Mouse (Mus musculus) kidney, embryonic 16.5 days (tissue): ENCODE measurements around the gene Cbfa2t2. TPM values are rescaled to one million over a fixed set of nuclear protein-coding genes. Genes with fewer than 3 reads are reported as not detected.

Experiments used
- ATAC-seq: fragments of 200-750 bp; cut with Nextera tagmentation; 2 replicates; pipeline ENCODE4 v1.8.0; 2017; ENCODE audit warnings: moderate TSS enrichment; ENCODE audit not compliant: low FRiP score, low TSS enrichment
- H3K27ac ChIP-seq: fragments of 300-500 bp; sonication (generic); 2 replicates; pipeline ENCODE4 v1.5.1; 2014; ENCODE audit warnings: low read length
- H3K27me3 ChIP-seq: fragments of 300-500 bp; sonication (generic); 2 replicates; pipeline ENCODE4 v1.6.1; 2014; ENCODE audit warnings: low read length, control low read depth, mixed read lengths; ENCODE audit not compliant: insufficient read depth
- H3K36me3 ChIP-seq: fragments of 300-500 bp; sonication (generic); 2 replicates; pipeline ENCODE4 v1.6.1; 2014; ENCODE audit warnings: low read length, control low read depth, mixed read lengths; ENCODE audit not compliant: insufficient read depth
- H3K4me1 ChIP-seq: fragments of 300-500 bp; sonication (generic); 2 replicates; pipeline ENCODE4 v1.6.1; 2014; ENCODE audit warnings: low read length, control low read depth, mixed read lengths; ENCODE audit not compliant: insufficient read depth
- H3K4me2 ChIP-seq: fragments of 300-500 bp; sonication (generic); replicated peaks from 2 replicates; pipeline ENCODE4 v1.6.1; 2014; ENCODE audit warnings: low read depth, low read length
- H3K4me3 ChIP-seq: fragments of 300-500 bp; sonication (generic); 2 replicates; pipeline ENCODE4 v1.5.1; 2014; ENCODE audit warnings: mild to moderate bottlenecking, low read length
- H3K9ac ChIP-seq: fragments of 300-500 bp; sonication (generic); replicated peaks from 2 replicates; pipeline ENCODE4 v1.6.1; 2014; ENCODE audit warnings: low read length
- H3K9me3 ChIP-seq: fragments of 300-500 bp; sonication (generic); 2 replicates; pipeline ENCODE4 v1.6.1; 2016; ENCODE audit warnings: low read length, control low read depth
- WGBS: fragments of 180-500 bp; shearing (Covaris S2); extraction: QIAGEN DNeasy Blood & Tissue Kit; methylation state at CpG from one replicate; pipeline ENCODE4 v1.1.7; 2014; 5-methylcytosine and 5-hydroxymethylcytosine counted together
- polyA plus RNA-seq: library from polyadenylated mRNA; unstranded; fragments of >200 nt; fragmentation: Nextera tagmentation; extraction: Ambion mirVana; gene quantifications from 2 replicates; pipeline ENCODE4 v1.2.1, GENCODE M21; 2015

Cbfa2t2 gene
- polyA plus RNA-seq, result 44.2 and 48.3 TPM in 2 replicates

GRCm38 (mm10) chr2:154436458-154437190 lies at the start of gene Cbfa2t2:
Gene Cbfa2t2, plus strand, starts transcription at chr2:154436481.
- Histone ChIP-seq H3K27me3 (no peaks in the 10 kb centered on the region), H3K4me2 (peak within 1 kb of the TSS; percentile 58), H3K36me3 (no peaks in the 10 kb centered on the region), H3K9ac (peak within 1 kb of the TSS; percentile 97), H3K4me3 (peak within 1 kb of the TSS; percentile 96), H3K27ac (peak within 1 kb of the TSS; percentile 96), H3K4me1 (peaks cover 22% of the 10 kb centered on the region), H3K9me3 (no peaks in the 10 kb centered on the region)
- ATAC-seq, result peak; percentile 89
- under 1% methylated on average over 51 of the region's 70 CpGs for WGBS

GRCm38 (mm10) chr2:154390180-154390964 lies 45.9 kb upstream of the Cbfa2t2 start:
- Histone ChIP-seq H3K27ac (peak overlapping the region; percentile 75), H3K36me3 (no peaks in the 10 kb centered on the region), H3K9me3 (no peaks in the 10 kb centered on the region), H3K9ac (no peak overlapping the region; the same call in 1 of the 2 replicates), H3K4me3 (no peak overlapping the region), H3K27me3 (no peaks in the 10 kb centered on the region), H3K4me1 (peaks cover 15% of the 10 kb centered on the region), H3K4me2 (no peak overlapping the region)
- 41% methylated on average over 11 of the region's 11 CpGs for WGBS
- ATAC-seq, result peak; percentile 95

GRCm38 (mm10) chr2:154394602-154395001 lies 41.7 kb upstream of the Cbfa2t2 start:
- no peak for ATAC-seq
- no peaks in the 10 kb centered on the region for H3K9me3 ChIP-seq
- no peak overlapping the region for H3K9ac ChIP-seq
- H3K4me1 ChIP-seq, result peaks cover 12% of the 10 kb centered on the region
- H3K4me3 ChIP-seq, result no peak overlapping the region
- no peak overlapping the region for H3K4me2 ChIP-seq
- no peak overlapping the region for H3K27ac ChIP-seq
- no peaks in the 10 kb centered on the region for H3K36me3 ChIP-seq
- WGBS, result 80% methylated on average over 3 of the region's 3 CpGs
- no peaks in the 10 kb centered on the region for H3K27me3 ChIP-seq

DNA sequence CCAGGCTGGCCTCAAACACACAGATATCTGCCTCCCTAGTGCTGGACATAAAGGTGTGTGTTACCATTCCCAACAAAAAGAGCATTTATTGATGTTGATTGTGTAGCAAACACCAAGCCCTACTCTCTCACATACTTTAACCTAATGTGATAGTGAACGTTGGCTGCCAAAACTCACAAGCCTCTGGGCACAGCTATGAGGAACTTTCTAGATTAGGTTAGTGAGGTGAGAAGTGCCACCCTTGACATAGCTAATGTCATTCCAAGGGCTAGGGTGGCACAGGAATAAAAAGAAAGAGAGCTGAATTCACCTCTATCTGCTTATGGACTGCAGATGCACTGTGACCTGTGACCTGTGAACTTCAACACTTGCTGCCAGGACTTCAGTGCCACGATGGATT lies 39.8 kb upstream of the Cbfa2t2 start:
- Histone ChIP-seq H3K36me3 (no peaks in the 10 kb centered on the region), H3K4me3 (no peak overlapping the region), H3K9me3 (no peaks in the 10 kb centered on the region), H3K27ac (no peak overlapping the region), H3K4me2 (no peak overlapping the region), H3K9ac (no peak overlapping the region), H3K4me1 (no peaks in the 10 kb centered on the region), H3K27me3 (no peaks in the 10 kb centered on the region)
- no peak for ATAC-seq
- WGBS, result 82% methylated on average over 2 of the region's 2 CpGs

GRCm38 (mm10) chr2:154398267-154398666 lies 38.0 kb upstream of the Cbfa2t2 start:
- H3K27ac ChIP-seq, result no peak overlapping the region
- H3K4me2 ChIP-seq, result no peak overlapping the region
- no peak overlapping the region for H3K9ac ChIP-seq
- H3K36me3 ChIP-seq, result no peaks in the 10 kb centered on the region
- no peak overlapping the region for H3K4me3 ChIP-seq
- WGBS, result 75% methylated on average over 7 of the region's 7 CpGs
- ATAC-seq, result no peak
- H3K27me3 ChIP-seq, result no peaks in the 10 kb centered on the region
- H3K4me1 ChIP-seq, result peaks cover 8% of the 10 kb centered on the region
- no peaks in the 10 kb centered on the region for H3K9me3 ChIP-seq

- Histone ChIP-seq H3K9ac (no peak overlapping the region), H3K4me3 (no peak overlapping the region), H3K4me2 (no peak overlapping the region), H3K27me3 (no peaks in the 10 kb centered on the region), H3K27ac (no peak overlapping the region), H3K4me1 (peaks cover 13% of the 10 kb centered on the region), H3K9me3 (no peaks in the 10 kb centered on the region), H3K36me3 (no peaks in the 10 kb centered on the region)
- ATAC-seq, result no peak
- WGBS, result 86% methylated on average over 2 of the region's 2 CpGs
Observed at GRCm38 (mm10) chr2:154399325-154399724, 37.0 kb upstream of the Cbfa2t2 start.

- H3K9me3 ChIP-seq, result no peaks in the 10 kb centered on the region
- 32% methylated on average over 1 of the region's 1 CpGs for WGBS
Observed at GRCm38 (mm10) chr2:154401976-154402375, 34.3 kb upstream of the Cbfa2t2 start.

GRCm38 (mm10) chr2:154402811-154403210 lies 33.5 kb upstream of the Cbfa2t2 start:
- no peak overlapping the region for H3K4me3 ChIP-seq
- no peaks in the 10 kb centered on the region for H3K9me3 ChIP-seq
- WGBS, result 17% methylated on average over 7 of the region's 7 CpGs
- H3K4me1 ChIP-seq, result peaks cover 18% of the 10 kb centered on the region
- H3K4me2 ChIP-seq, result no peak overlapping the region
- H3K27me3 ChIP-seq, result no peaks in the 10 kb centered on the region
- H3K9ac ChIP-seq, result no peak overlapping the region
- peak; percentile 85 for ATAC-seq
- no peaks in the 10 kb centered on the region for H3K36me3 ChIP-seq
- H3K27ac ChIP-seq, result peak overlapping the region; percentile 25

More at GRCm38 (mm10) chr2:154401976-154402375, 34.3 kb upstream of the Cbfa2t2 start:
- Histone ChIP-seq H3K36me3 (no peaks in the 10 kb centered on the region), H3K4me1 (peaks cover 13% of the 10 kb centered on the region), H3K27ac (no peak overlapping the region), H3K9ac (no peak overlapping the region), H3K27me3 (no peaks in the 10 kb centered on the region), H3K4me2 (no peak overlapping the region), H3K4me3 (no peak overlapping the region)
- ATAC-seq, result no peak

GRCm38 (mm10) chr2:154405447-154405994 lies 30.8 kb upstream of the Cbfa2t2 start:
- H3K27me3 ChIP-seq, result no peaks in the 10 kb centered on the region
- no peaks in the 10 kb centered on the region for H3K9me3 ChIP-seq
- no peak overlapping the region for H3K4me3 ChIP-seq
- H3K9ac ChIP-seq, result no peak overlapping the region
- no peak overlapping the region for H3K27ac ChIP-seq
- no peak overlapping the region for H3K4me2 ChIP-seq
- ATAC-seq, result no peak
- peaks cover 22% of the 10 kb centered on the region for H3K4me1 ChIP-seq
- WGBS, result 44% methylated on average over 5 of the region's 5 CpGs
- no peaks in the 10 kb centered on the region for H3K36me3 ChIP-seq
